Mouse (Mus musculus) T-helper 2 cell (primary cell): ENCODE results near the gene Skp2.
"Not testable (repeated sequence)": the region's sequence is repeated elsewhere in the genome, so short reads cannot be mapped to it uniquely, and the experiment has no call there.

Source experiments
- in situ Hi-C: fragments of 300-600 bp; cut with MboI, MseI; formaldehyde crosslinking; loops from one replicate; pipeline ENCODE4 v1.15.1; 2025; ENCODE audit warnings: high pct_unique_total_duplicates

Gene Skp2

GRCm38 (mm10) chr15:9155325-9155724 is at the start of gene Skp2:
Gene Skp2 (minus strand): TSS chr15:9155425.
- in situ Hi-C loops, result no loop called here

DNA sequence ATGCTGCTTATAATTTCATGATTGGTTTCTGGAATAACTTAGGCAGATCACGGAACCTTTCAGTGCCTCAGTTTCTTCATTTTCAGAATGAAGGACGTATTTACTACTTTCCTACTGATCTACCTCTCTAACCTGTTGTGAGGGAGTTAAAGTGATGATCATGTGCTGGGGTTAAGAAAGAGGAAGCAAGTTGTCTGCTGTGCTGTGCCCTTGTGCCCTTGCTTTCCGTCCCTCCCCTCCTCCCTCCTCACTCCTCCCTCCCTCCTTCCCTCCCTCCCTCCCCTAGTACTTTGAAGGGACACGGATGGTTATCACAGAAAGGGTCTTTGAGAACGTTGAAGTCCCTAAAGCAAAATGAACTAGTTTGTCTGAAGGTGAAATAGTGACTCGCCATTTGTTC is 43.2 kb upstream of the Skp2 start:
- in situ Hi-C loops, result no loop called here

GRCm38 (mm10) chr15:9192685-9193084 is 37.5 kb upstream of the Skp2 start:
- in situ Hi-C loops, result not testable (repeated sequence)

- in situ Hi-C loops, result no loop called here
Measured at GRCm38 (mm10) chr15:9189796-9190195, 34.6 kb upstream of the Skp2 start.

- in situ Hi-C loops, result no loop called here
Measured at GRCm38 (mm10) chr15:9183995-9184394, 28.8 kb upstream of the Skp2 start.

DNA sequence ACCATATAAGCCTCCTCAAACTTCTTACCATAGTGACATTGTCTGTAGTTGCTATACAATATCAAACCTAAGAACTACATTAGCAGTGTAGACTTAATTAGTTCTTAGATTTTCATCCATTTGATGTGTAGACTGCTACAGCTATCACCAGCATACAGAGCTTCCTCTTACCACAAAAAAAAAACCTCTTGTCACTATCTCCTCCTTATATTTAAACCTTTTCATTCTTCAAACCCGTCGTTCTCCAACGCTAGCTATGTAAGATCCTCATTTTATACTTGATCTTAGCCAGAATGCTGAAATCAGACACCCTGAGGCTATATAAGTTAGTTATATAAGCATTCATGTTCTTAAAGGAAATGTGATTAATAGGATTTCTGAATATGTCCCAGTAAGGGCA is 21.8 kb upstream of the Skp2 start:
- in situ Hi-C loops, result no loop called here

GRCm38 (mm10) chr15:9164125-9164524 is 8.9 kb upstream of the Skp2 start:
- in situ Hi-C loops, result no loop called here

DNA sequence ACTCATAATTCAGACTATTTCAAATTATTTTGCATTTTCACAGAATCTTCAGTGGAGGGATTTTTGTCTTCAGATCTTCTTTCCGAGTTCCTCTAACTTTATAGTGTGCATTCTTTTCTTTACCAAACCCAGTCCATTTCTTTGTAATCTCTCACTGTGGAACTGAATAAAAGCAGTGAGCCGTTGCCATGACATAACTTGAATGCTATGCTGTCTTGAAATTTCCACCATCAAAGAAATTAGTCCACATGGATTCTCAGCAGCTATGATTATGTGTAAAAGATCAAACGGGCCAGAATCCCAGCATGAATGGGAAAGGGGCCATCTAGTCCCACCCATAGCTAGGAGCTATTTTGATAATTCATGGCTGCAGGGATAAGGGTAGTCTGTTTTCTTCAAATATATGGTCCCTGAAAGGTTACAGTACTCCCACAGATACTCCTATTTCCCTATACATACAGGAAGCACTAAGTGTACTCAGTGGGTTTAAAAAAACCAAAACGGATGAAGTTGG is 7.4 kb upstream of the Skp2 start:
- in situ Hi-C loops, result no loop called here

DNA sequence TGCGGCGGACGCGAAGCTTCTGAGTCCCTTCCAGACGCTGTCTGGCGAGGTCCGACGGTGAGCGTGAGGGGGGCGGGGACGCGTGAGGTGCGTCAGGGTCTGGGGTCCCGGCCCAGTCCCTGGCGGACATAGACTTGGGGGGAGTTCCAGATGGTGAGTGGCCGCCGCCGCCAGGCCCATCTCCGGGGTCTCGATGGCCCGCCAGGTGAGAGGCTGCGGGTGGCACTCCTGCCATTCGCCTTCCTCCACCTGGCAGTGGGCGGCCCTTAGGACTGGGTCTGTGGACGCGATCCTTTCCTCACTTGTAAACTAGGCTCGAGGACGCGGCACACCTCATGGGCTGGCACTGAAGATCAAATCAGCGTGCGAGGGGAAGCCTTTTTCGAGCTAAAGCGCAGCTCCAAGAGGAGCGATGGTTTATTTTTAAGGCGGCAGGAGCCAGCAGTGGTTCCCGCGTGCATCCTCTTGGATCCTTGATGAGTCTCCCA is 14.5 kb downstream of the Skp2 start:
- in situ Hi-C loops, result loop anchor here (25.0 kb wide), 1 partner anchor 1347 kb away; the partner anchor contains the start of genes Brix1 and Rad1

DNA sequence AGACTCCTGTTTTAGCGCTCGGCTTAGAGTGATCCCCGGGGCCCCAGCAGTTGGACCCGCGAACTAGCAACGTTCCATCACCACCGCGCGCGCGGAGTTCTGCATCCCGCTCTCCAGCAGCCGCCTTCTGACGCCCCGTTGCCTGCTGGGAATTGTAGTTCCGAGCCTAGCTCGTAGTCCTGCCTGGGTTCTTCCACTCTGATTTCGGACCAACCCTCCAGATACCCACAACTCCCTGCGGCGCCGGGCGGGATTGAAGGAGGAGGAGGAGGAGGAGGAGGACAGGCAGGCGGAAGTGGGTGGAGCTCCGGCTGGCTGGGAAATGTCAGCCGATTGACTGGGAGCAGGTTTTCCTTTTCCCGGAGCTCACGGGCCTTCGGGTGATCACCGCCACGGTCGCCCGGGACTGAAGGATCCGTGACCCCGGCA is 15.0 kb downstream of the Skp2 start, which contains the start of gene Lmbrd2:
Lmbrd2 (plus strand) TSS at position 299 of the 429 bp plus-strand sequence.
- in situ Hi-C loops, result loop anchor here (25.0 kb wide), 1 partner anchor 1347 kb away; the partner anchor contains the start of genes Brix1 and Rad1

DNA sequence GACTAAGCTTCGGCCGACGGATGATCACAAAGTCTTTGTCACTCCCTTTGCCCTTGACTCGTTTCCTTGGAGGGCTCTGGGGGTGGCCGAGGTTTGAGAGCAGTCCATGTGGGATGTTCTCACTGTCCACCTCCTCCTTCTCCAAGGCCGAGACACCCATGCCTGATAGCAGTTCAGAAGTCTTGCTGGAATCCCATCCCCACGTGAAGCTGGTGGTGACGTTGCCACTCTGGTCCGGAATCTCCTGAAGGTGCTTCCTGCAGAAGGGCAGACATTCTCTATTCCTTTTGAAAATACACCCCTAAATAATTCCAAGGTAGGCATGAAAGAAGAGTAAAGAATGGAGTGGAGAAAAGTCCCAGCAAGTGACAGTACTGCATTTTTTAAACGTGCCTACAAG is 15.8 kb downstream of the Skp2 start:
- in situ Hi-C loops, result loop anchor here (5.0 to 25.0 kb wide), 2 partner anchors 67 to 1348 kb away; partner anchors contain the start of genes Brix1, Nadk2 and Rad1

- in situ Hi-C loops, result loop anchor here (5.0 to 25.0 kb wide), 2 partner anchors 63 to 1352 kb away; partner anchors contain the start of genes Brix1, Nadk2 and Rad1
Measured at GRCm38 (mm10) chr15:9134891-9135507, 20.2 kb downstream of the Skp2 start.

DNA sequence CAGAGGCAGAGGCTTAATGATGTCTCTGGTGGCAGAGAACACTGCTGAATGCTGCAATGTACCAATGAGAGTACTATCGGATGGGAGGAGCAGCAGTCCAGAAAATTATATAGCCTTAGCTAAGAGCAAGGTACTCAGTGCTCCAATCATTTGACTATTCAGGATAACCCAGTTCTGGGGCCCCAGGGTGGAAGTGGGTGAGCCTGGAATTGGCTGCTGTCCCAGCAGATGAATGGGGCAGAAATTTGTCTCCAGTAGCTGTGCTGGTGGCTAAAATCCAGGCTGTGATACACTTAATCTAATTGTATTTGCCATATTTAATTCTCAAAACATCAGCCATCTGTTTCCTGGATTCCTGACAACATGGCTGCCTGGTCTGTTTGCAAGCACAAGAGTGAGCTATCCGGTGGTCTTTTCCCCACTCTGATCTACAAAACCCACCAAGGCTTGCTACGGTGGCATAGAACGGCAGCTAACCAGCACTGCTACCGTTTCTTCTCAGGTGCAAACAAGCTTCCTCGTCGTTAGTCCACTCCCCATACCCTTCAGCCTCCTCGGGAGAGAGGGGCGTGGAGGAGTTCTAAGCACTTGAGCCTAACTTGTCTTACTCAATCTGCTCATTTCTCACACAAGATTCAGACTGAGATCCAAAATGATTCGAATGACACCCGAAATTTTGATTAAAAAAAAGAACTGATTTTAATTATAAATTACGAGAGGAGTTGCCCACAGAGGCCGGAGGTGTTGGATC is 22.4 kb downstream of the Skp2 start:
- in situ Hi-C loops, result loop anchor here (25.0 kb wide), 1 partner anchor 1354 kb away; the partner anchor contains the start of genes Brix1 and Rad1

DNA sequence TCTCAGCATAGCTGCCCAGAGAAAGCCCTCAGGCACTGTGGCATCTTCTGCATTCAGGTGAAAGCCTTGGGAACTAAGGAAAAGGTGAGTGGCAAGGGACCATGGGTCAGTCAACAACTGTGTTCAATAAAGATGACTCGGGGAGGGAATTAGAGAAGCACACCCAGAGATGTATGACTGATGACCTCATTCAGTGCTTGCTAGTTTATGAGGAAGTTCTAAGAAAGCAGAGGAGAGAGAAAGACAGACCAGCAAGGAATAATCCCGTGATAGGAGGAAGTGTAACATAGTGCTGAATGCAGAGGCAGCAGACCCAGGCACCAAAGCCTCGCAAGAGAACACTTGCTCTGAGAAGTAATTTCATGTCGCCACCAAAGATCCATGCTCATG is 23.7 kb downstream of the Skp2 start:
- in situ Hi-C loops, result loop anchor here (25.0 kb wide), 1 partner anchor 1356 kb away; the partner anchor contains the start of genes Brix1 and Rad1

DNA sequence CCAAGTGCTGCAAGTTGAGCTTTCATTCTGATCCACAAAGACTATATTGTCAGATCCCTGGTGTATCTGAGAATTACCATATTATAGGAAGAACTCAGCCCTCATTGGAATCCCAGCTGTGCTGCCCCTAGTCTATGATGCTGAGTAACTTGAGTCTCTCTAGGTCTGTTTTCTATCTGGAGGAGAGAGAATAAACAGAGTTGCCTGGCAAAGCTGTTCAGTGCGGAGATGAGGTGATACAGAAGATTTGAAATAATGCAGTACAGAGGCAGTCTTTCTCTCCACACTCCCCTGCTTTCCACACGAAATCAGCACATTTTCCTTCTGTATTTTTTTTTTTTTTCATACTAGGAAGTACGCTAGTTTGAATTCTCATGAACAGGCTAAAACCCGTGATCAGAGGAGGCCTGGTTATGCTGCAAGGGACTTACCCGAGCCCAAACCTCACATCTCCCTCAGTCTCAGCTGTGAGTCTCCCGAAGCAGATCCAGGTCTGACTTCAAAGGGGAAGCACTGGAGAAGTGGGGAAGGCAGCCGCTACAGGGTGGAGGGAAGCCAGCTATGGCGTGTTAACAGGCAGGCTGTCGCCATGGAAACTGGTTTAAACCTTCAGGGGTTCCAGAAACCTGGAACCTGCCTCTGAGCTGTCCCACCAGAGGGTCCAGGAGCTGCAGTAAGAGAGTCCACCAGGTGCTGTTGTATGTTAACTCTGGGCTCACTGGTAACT is 24.3 kb downstream of the Skp2 start:
- in situ Hi-C loops, result loop anchor here (25.0 kb wide), 1 partner anchor 1356 kb away; the partner anchor contains the start of genes Brix1 and Rad1

- in situ Hi-C loops, result loop anchor here (25.0 kb wide), 1 partner anchor 1360 kb away; the partner anchor contains the start of genes Brix1 and Rad1
Measured at GRCm38 (mm10) chr15:9127051-9127791, 28.0 kb downstream of the Skp2 start.

DNA sequence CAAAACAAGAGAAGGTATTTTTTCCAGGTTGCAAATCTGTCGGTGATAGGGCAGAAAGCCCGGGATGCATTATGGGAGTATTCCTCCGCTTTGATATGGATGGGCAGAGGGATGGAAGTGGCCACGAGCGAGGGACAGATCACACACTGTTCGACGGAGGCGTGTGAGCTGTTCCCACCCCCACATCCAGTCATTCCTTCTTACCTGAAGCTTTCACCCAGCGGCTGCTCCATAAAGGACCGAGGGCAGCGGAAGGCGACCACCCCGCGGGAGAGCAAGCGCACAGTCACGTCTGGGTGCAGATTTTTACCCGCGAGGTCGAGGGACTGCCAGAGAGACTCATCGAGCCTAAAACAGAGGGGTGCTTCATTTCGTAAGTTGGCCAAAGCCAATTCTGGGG is 30.4 kb downstream of the Skp2 start:
- in situ Hi-C loops, result loop anchor here (25.0 kb wide), 1 partner anchor 1362 kb away; the partner anchor contains the start of genes Brix1 and Rad1

DNA sequence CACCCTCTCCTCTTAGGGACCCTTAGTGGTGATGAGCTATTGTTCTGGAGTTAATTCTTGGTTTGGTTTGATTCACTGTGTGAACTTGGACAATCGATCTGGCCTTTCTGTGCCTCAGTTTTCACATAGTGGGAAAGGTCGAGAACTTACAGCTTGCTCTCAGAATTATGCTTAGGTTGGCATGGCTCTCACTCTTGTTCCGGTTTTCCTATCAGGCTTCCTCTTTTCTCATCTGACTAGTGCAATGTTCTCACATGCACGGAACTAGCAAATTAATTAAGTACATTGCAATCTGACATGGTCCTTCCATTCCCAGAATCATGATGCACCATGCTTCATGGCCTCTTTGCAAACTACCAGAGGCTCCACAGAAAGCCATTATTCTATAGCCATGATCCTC is 32.2 kb downstream of the Skp2 start:
- in situ Hi-C loops, result no loop called here

DNA sequence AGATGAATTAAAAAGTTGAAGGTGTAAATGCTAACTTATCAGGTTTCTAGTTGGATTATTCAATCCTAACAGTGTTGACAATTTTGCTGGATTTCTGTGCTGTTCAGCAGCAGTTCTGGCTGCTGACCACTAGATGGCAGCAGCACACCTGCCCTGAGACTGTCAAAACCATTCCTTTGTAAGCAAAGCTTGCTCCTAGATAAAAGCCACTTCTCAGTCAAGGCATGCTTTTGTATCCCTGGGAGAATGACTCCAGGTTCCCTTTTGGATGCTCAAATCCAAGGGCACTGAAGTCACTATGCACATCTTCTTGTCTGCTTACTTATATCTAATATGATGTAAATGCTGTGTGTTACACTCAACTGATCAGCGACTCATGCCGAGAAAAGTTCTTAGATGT is 35.1 kb downstream of the Skp2 start:
- in situ Hi-C loops, result no loop called here

- in situ Hi-C loops, result loop anchor here (10.0 kb wide), 1 partner anchor 974 kb away; no protein-coding TSS in a partner anchor
Measured at GRCm38 (mm10) chr15:9118852-9119251, 36.4 kb downstream of the Skp2 start.
